Mouse (Mus musculus) small intestine, adult 2 months (tissue): ENCODE data around the gene Ccdc163.

Experiments used
- CTCF ChIP-seq: fragments of 200-500 bp; IDR thresholded peaks from 2 replicates; pipeline ENCODE4 v1.5.1; 2012; ENCODE audit warnings: low read depth, mild to moderate bottlenecking, control low read depth, inconsistent platforms, low read length, moderate library complexity, mixed read lengths; ENCODE audit not compliant: insufficient replicate concordance, insufficient read length; ENCODE audit errors: extremely low read depth
- POLR2A ChIP-seq: fragments of 200-500 bp; IDR thresholded peaks from 2 replicates; pipeline ENCODE4 v1.6.1; 2012; ENCODE audit warnings: low read depth, mild to moderate bottlenecking, control low read depth, inconsistent platforms, low read length, moderate library complexity

GRCm38 (mm10) chr4:116707666-116708065 lies 643 bp upstream of the Ccdc163 start:
- TF ChIP-seq CTCF (no peak), POLR2A (no peak)
